Mouse (Mus musculus) retina, postnatal 7 days (tissue): Measurements from ENCODE around the gene Svop.

Source experiments
- DNase-seq: peaks from one replicate; pipeline ENCODE4 v3.0.0-alpha.2; 2012; ENCODE audit warnings: low read depth, low spot score

Gene Svop

GRCm38 (mm10) chr5:114091057-114091807 is at the start of gene Svop:
Svop (minus strand) TSS chr5:114091570.
- DNase-seq, result peak; percentile 49

- peak; percentile 67 for DNase-seq
These were observed 47.8 kb upstream of the Svop start for GRCm38 (mm10) chr5:114139175-114139574.

- no peak for DNase-seq
These were observed 47.2 kb upstream of the Svop start for GRCm38 (mm10) chr5:114138277-114139164.

GRCm38 (mm10) chr5:114137481-114138276 is 46.3 kb upstream of the Svop start:
- DNase-seq, result no peak

GRCm38 (mm10) chr5:114135516-114135915 is 44.1 kb upstream of the Svop start:
- DNase-seq, result no peak

- no peak for DNase-seq
These were observed 42.7 kb upstream of the Svop start for GRCm38 (mm10) chr5:114134091-114134534.

GRCm38 (mm10) chr5:114132841-114133240 is 41.5 kb upstream of the Svop start:
- DNase-seq, result no peak

- no peak for DNase-seq
These were observed 40.1 kb upstream of the Svop start for GRCm38 (mm10) chr5:114131521-114131840.

- DNase-seq, result peak; percentile 83
These were observed 39.5 kb upstream of the Svop start for GRCm38 (mm10) chr5:114130698-114131520.

- no peak for DNase-seq
These were observed 38.8 kb upstream of the Svop start, which contains the start of gene Ung for GRCm38 (mm10) chr5:114130211-114130605. Ung (plus strand) TSS chr5:114130386.

GRCm38 (mm10) chr5:114129550-114130210 is 38.3 kb upstream of the Svop start:
- DNase-seq, result no peak

GRCm38 (mm10) chr5:114127374-114128349 is 36.3 kb upstream of the Svop start, which contains the start of gene Alkbh2:
Alkbh2 (minus strand) TSS chr5:114128218.
- peak; percentile 71 for DNase-seq

GRCm38 (mm10) chr5:114126499-114127244 is 35.3 kb upstream of the Svop start:
- no peak for DNase-seq

- no peak for DNase-seq
These were observed 34.6 kb upstream of the Svop start for GRCm38 (mm10) chr5:114126008-114126407.

- DNase-seq, result no peak
These were observed 28.4 kb upstream of the Svop start for GRCm38 (mm10) chr5:114119806-114120205.

GRCm38 (mm10) chr5:114116586-114116985 is 25.2 kb upstream of the Svop start:
- DNase-seq, result no peak

GRCm38 (mm10) chr5:114115030-114115429 is 23.7 kb upstream of the Svop start:
- DNase-seq, result no peak

- DNase-seq, result no peak
These were observed 22.0 kb upstream of the Svop start for GRCm38 (mm10) chr5:114113334-114113733.
